Mouse (Mus musculus) kidney, adult 2 months (tissue): ENCODE data around the gene Gstm2. TPM values are rescaled to one million over a fixed set of nuclear protein-coding genes. Genes with fewer than 3 reads are reported as not detected.
"Not testable (repeated sequence)": the region's sequence is repeated elsewhere in the genome, so short reads cannot be mapped to it uniquely, and the experiment has no call there.

Experiments
- DNase-seq: peaks from one replicate; pipeline ENCODE4 v3.0.0; 2021
- H3K27ac ChIP-seq: fragments of 200-500 bp; 2 replicates; pipeline ENCODE4 v1.5.1; 2012; ENCODE audit warnings: low read depth, low read length, control low read depth, inconsistent platforms; ENCODE audit not compliant: insufficient read depth
- H3K27me3 ChIP-seq: fragments of 200-500 bp; replicated peaks from 2 replicates; pipeline ENCODE4 v1.6.1; 2012; ENCODE audit warnings: mild to moderate bottlenecking, moderate library complexity, low read length, inconsistent platforms; ENCODE audit not compliant: control insufficient read depth, insufficient read depth
- H3K36me3 ChIP-seq: fragments of 200-500 bp; 2 replicates; pipeline ENCODE4 v1.6.1; 2012; ENCODE audit warnings: mild to moderate bottlenecking, moderate library complexity, low read length, inconsistent platforms; ENCODE audit not compliant: control insufficient read depth, insufficient read depth
- H3K4me1 ChIP-seq: fragments of 200-500 bp; 2 replicates; pipeline ENCODE4 v1.6.1; 2011; ENCODE audit warnings: low read length; ENCODE audit not compliant: control insufficient read depth, insufficient read depth
- H3K4me3 ChIP-seq: fragments of 200-500 bp; 2 replicates; pipeline ENCODE4 v1.5.1; 2011; ENCODE audit warnings: mild to moderate bottlenecking, low read depth, low read length, control low read depth; ENCODE audit not compliant: insufficient read depth
- CTCF ChIP-seq: fragments of 200-500 bp; conservative IDR thresholded peaks from 2 replicates; pipeline ENCODE4 v1.5.1; 2011; ENCODE audit warnings: low read depth, mild to moderate bottlenecking, control low read depth, low read length, moderate library complexity, mixed read lengths; ENCODE audit not compliant: insufficient read depth, insufficient read length
- POLR2A ChIP-seq: fragments of 200-500 bp; IDR thresholded peaks from one replicate; pipeline ENCODE4 v1.6.1; 2011; ENCODE audit warnings: low read depth, low read length, control low read depth
- WGBS: fragments of 180-500 bp; shearing (Covaris S2); methylation state at CpG from one replicate; pipeline ENCODE4 v1.1.7; 2018; 5-methylcytosine and 5-hydroxymethylcytosine counted together
- polyA plus RNA-seq: library from polyadenylated mRNA; depleted of rRNA; stranded (reverse); fragments of >200 nt; gene quantifications from 2 replicates; pipeline ENCODE4 v1.2.3, GENCODE M21; 2012

Gene Gstm2
- polyA plus RNA-seq, 1 experiment, result 212 TPM

DNA sequence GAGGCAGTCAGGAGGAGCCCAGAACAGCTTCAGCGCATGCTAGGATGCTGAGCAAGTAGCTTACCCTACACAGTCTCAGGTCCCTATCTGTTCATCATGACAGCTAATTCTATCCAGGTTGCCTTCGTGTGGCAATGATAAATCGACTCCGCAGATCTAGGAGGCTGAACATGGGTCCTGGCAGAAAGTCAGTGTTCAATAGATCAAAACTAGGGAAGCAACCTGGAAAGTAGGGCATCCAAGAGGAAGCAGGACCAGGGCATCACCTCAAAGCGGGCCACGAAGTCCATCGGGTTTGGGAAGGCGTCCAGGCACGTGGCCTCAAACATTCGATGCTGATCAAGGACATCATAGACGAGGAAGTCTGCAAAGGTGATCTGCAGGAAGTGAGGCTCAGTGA, 35.7 kb downstream of the Gstm2 start:
- DNase-seq, result no peak
- H3K27me3 ChIP-seq, result no peaks in the 10 kb centered on the region
- no peaks in the 10 kb centered on the region for H3K36me3 ChIP-seq
- WGBS, result 85% methylated on average over 11 of the region's 11 CpGs
- H3K4me1 ChIP-seq, result no peaks in the 10 kb centered on the region
- H3K27ac ChIP-seq, result no peak overlapping the region
- H3K4me3 ChIP-seq, result no peak overlapping the region
- TF ChIP-seq CTCF (no peak), POLR2A (no peak)

DNA sequence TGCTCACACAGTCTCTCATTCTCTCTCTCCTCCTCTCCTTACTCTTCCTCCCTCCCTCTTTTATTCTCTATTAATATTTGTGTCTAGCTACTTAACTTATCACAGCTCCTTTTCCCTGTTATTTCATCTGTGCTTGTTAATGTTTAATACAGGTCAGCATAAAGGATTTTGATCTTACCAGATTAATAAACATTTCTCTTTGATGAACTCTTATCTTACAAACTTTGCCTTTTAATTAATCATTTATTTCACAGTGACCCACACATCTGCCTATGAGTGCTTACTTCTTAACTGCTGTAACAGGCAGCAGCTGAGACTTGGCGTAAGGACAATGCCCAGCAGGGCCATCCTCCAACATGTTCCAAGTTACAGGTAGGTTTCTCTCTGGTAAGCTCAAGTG, 36.8 kb downstream of the Gstm2 start:
- not testable (repeated sequence) for H3K27ac ChIP-seq, H3K27me3 ChIP-seq, DNase-seq, H3K4me3 ChIP-seq, H3K36me3 ChIP-seq, H3K4me1 ChIP-seq
- WGBS, result 63% methylated on average over 1 of the region's 1 CpGs

DNA sequence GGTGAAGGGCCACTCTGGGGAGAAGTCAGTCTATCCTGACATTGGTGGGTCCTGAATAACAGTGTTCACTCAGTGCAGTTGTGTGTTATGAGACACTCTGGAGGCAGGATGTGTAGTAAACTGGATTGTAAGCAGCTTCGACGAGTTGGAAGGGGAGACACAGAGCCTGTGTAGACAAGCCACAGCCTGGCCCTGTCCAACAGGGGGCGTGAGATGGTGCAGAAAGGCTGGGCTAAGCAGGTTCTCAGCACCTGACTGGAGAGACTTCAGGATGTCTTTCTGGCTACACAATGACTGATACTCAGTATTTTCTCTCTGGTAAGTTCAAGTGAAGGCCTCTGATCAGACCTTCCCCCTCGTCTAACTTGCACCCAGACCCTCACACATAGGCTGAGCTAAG, 40.5 kb downstream of the Gstm2 start:
- Histone ChIP-seq H3K27ac (no peak overlapping the region), H3K36me3 (no peaks in the 10 kb centered on the region), H3K27me3 (no peaks in the 10 kb centered on the region), H3K4me1 (no peaks in the 10 kb centered on the region), H3K4me3 (no peak overlapping the region)
- WGBS, result 73% methylated on average over 4 of the region's 4 CpGs
- TF ChIP-seq CTCF, result peak; percentile 41; the same call in 1 of the 2 replicates
- no peak for TF ChIP-seq POLR2A
- DNase-seq, result no peak

DNA sequence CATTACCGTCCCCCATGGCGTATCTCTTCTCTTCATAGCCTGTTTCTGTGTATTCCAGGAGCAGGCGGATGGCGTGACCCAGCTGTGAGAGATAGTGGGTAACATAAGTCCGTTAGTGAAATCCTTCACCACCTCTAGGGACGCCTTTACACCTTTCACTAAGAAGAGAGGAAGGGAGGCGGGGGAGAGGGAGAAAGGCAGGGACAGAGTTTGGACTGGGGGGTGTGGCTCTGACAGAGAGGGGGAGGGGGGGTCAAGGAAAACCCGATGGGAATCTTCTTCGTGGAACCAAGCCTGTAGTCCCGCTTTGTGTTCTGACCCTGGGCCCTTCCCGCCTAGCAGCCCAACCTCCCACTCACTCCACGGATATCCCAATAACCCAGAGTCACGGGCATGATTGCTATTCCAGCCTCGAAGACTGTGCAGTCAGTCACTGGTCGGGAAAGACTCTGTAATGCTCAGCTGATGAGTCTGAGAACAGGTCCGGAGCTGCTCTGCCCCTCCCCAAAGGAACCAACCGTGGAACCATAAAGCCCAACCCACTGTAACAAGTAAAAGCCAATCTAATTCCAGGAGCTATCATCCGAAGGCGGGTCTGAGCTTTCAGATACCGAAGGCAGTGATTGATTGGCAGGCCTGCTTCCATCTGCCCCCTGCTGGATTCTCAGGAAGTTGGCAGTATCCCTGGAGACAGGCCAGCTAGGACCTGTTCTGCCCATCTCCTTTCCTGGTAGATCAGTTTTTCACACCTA, 42.8 kb downstream of the Gstm2 start, which contains the start of gene Gstm6:
Gene Gstm6 (minus strand): TSS at position 511 of the 752 bp plus-strand sequence.
- Histone ChIP-seq H3K4me1 (0 out of 2 replicates have a peak, but pooled peaks cover 3% of the 10 kb centered on the region), H3K27ac (no peak within 1 kb of the TSS), H3K4me3 (no peak within 1 kb of the TSS), H3K36me3 (no peaks in the 10 kb centered on the region), H3K27me3 (no peaks in the 10 kb centered on the region)
- TF ChIP-seq CTCF (peak; percentile 77), POLR2A (no peak)
- peak; percentile 69 for DNase-seq
- WGBS, result 29% methylated on average over 20 of the region's 20 CpGs

DNA sequence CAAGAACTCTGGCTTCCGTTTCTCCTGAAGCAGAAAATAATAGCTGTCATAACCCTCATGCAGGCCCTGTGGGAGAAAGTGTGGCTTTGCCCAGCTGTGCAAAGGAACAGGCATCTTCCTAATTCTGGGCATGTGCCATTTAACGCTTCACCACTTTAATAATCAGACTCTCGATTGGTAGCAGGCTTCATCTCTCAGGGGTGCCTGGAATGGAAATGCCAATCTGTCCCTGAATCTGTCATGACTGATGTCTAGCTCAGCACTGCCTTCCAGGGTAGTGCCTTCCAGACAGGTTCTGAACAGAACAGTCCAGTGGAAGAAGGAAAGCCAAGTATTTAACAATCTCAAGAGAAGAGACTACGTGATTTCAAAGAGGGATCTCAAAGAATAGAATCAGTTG, 45.0 kb downstream of the Gstm2 start:
- no peaks in the 10 kb centered on the region for H3K36me3 ChIP-seq
- no peak overlapping the region for H3K27ac ChIP-seq
- 0 out of 2 replicates have a peak, but pooled peaks cover 3% of the 10 kb centered on the region for H3K4me1 ChIP-seq
- 85% methylated on average over 4 of the region's 4 CpGs for WGBS
- no peak overlapping the region for H3K4me3 ChIP-seq
- TF ChIP-seq CTCF, result no peak
- TF ChIP-seq POLR2A, result no peak
- DNase-seq, result no peak
- no peaks in the 10 kb centered on the region for H3K27me3 ChIP-seq

DNA sequence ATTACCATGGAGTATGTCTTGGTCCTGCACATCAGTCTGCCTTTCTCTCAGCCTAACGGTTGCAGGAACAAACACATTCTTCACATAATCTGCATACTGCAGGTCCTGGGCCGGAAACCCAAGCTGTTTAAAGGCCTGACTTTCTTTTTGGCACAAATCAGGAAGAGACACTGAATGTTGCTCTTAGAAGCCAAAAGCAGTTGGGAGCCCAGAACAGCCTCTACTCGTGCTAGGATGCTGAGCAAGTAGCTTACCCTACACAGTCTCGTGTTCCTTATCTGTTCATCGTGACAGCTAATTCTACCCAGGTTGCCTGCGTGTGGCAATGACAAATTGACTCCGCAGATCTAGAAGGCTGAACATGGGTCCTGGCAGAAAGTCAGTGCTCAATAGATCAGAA, 45.7 kb downstream of the Gstm2 start:
- H3K4me1 ChIP-seq, result 0 out of 2 replicates have a peak, but pooled peaks cover 3% of the 10 kb centered on the region
- no peak overlapping the region for H3K27ac ChIP-seq
- no peaks in the 10 kb centered on the region for H3K27me3 ChIP-seq
- 75% methylated on average over 7 of the region's 7 CpGs for WGBS
- H3K36me3 ChIP-seq, result no peaks in the 10 kb centered on the region
- TF ChIP-seq CTCF, result no peak
- no peak for TF ChIP-seq POLR2A
- no peak for DNase-seq
- no peak overlapping the region for H3K4me3 ChIP-seq

DNA sequence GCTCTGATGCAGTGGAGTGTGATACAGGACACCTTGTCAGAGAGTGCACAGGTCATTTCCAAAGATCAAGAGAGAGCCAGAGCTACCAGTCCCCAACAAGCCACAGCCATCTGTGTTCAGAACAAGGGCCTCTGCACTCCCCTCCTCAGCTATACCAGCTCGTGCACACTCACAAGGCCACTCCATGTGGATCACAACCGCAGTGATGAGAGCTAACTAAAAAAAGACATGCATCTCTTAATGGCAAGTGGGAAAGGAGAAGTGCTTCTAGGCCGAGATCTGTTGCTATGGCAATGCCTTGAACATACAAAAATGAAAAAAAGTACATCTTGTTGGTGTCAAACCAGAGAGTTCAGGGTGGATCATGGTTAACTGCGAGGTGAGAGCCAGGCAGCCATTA, 46.4 kb downstream of the Gstm2 start:
- Histone ChIP-seq H3K27me3 (no peaks in the 10 kb centered on the region), H3K27ac (no peak overlapping the region), H3K36me3 (no peaks in the 10 kb centered on the region), H3K4me3 (no peak overlapping the region), H3K4me1 (0 out of 2 replicates have a peak, but pooled peaks cover 3% of the 10 kb centered on the region)
- WGBS, result 91% methylated on average over 4 of the region's 4 CpGs
- TF ChIP-seq CTCF (no peak), POLR2A (no peak)
- no peak for DNase-seq
